Mouse (Mus musculus): ENCODE results near the gene Nup98.
A peak's percentile ranks its signal among the peaks of the same experiment; 100 is the strongest.

Nup98 gene

DNA sequence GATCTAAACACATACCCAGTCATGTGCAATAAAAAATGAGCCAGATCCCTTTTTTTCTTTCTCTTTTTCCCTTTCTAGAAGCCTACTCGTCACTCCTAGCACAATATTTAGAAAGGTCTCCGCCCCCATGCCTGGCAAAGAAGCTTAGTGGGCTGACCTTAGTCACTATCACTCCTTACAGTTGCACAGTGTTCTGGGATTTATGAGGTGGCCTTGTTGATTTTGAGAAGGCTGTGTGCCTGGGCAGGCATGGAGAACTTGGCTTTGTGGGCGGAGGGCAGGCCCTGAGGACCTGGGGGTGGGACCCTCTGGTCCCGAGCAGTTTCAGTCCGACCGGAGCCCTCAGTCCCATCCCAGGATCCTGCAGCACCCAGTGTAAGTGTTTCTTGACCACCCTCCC lies 19.8 kb upstream of the Nup98 start:
- no peak for DNase-seq (ENCODE audit: low spot score in 2 of 2)

DNA sequence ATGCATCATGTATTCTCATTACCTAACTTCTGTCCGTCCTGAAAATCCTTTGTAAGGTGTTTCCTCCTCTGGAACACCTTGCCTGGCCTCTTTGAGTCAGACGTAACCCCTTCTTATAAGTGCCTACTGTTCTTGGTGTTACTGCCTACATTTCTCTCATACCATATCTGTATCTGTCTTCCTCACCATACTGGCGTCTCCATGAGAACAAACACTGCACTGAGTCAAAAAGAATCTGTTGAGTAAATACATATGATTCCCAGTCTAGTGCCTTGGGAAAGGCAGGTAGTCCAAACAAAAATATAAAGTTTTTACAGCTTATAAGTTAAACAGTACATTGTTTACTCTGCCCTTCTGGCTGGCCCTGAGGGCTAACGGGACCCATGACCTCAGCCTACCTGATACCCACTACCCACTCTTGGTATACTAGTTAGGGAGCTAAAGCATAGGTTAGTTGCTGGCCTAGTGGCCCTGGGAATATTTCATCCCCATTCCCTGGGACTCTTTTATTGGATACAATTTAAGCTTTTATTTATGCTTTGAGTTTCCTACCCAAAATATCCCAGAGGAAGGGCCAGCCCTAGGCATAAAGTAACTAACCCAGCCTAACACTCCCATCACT lies 18.2 kb upstream of the Nup98 start:
- no peak for DNase-seq (ENCODE audit: low spot score in 2 of 2)

DNA sequence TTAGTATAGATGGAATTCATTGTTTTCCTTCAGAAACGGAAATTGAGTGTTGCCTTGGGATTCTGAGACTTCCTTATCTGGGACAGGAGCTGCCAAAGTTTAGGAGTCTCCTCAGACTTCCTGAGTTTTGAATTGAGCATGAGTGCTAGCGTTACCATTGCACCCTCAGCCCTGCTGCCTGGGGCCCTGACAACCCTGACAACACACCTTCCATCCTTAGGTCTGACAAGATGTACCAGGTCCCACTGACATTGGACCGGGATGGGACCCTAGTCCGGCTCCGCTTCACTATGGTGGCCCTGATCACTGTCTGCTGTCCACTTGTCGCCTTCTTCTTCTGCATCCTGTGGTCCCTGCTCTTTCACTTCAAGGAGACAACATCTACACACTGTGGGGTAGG lies 16.1 kb upstream of the Nup98 start:
- DNase-seq (ENCODE audit: low spot score in 2 of 2): no peak

- no peak for DNase-seq (ENCODE audit: low spot score in 2 of 2)
Measured at GRCm38 (mm10) chr7:102223883-102224738, 14.1 kb upstream of the Nup98 start.

GRCm38 (mm10) chr7:102222830-102223556 lies 13.0 kb upstream of the Nup98 start:
- peak; percentile 31 to 62 for DNase-seq (ENCODE audit: low spot score in 2 of 2)

DNA sequence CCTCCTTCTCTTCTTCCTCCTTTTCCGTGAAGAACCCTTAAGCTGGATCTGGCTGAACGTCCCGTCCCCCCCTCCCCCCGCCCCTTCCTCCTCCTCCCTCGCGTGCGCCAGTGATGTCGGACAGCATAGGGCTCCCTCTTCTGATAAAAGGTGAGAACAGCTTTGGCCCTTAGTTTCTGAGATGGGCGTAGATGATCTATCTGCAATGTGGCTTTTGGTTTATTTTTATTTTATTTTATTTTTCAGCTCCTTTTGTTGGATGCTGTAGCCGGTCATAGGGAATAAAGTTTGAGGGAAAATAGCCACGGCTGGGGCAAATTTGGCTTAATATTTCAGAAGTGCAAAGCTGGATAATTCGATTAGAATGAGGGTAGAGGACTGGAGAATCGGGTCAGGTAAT lies 12.4 kb upstream of the Nup98 start:
- no peak for DNase-seq (ENCODE audit: low spot score in 2 of 2)

GRCm38 (mm10) chr7:102221899-102222298 lies 11.9 kb upstream of the Nup98 start:
- DNase-seq (ENCODE audit: low spot score in 2 of 2): no peak

DNA sequence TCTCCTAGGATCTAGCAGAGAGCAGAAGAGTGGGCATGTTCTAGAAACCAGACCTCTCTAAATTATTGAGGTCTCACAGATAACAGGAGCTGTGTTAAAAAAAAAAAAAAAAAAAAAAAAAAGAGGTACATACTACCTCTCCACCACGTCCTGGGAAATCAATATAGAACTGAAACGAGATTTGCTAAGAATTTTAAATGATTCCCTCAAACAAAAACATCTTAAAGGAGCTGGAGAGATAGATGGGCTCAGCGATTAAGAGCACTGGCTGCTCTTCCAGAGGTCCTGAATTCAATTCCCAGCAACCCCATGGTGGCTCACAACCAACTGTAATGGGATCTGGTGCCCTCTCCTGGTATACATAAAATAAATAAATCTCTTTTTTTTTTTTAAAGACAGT lies 1.1 kb upstream of the Nup98 start:
- no peak for DNase-seq (ENCODE audit: low spot score in 2 of 2)

DNA sequence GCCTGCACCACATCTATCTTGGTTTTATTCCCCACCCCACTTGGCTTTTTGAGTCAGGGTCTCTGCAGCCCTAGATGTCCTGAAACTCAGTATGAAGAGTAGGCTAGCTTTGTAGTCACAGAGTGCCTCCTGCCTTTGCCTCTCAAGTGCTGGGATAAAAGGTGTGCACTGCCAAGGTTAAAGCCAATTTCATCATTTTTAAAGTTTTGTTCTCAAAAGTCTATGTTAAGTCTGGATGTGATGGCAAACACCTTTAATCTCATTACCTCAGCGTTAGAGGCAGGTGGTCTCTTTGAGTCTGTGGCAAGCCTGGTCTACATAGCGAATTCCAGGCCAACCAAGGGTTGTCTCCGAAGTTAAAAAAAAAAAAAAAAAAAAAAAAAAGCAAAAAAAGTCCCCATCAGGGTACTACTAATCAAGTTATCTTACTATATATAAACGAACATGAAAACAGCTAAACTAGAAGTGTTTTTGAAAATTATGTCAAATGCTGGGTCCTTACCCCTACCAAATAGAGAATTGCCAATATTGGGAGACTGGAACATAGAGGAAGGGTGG lies 1.1 kb downstream of the Nup98 start:
- DNase-seq (ENCODE audit: low spot score in 2 of 2): no peak

- no peak for DNase-seq (ENCODE audit: low spot score in 2 of 2)
Measured at GRCm38 (mm10) chr7:102205646-102206045, 4.3 kb downstream of the Nup98 start.

DNA sequence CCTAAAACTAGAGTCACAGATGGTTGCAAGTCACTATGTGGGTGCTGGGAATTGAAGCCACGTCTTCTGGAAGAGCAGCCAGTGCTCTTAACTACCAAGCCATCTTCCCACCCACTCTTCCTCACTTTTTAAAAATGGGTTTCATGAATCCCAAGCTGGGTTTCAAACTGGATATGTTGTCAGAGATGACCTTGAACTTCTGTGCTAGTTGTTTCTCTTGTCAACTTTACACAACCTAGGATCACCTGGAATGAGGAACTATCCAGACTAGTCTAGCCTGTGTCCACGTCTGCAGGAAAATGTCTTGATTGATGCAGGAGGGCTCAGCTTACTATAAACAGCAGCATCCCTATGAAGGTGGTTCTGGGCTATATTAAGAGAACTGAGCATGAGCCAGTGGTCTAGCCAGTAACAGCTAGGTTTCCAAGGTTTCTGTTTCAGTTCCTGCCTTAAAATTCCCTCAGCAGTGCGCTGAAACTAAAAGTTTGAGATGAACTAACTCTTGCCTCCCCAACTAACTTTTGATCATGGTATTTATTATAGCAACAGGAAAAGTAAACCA lies 5.6 kb downstream of the Nup98 start:
- DNase-seq (ENCODE audit: low spot score in 2 of 2): no peak

GRCm38 (mm10) chr7:102200996-102201785 lies 8.8 kb downstream of the Nup98 start:
- no peak for DNase-seq (ENCODE audit: low spot score in 2 of 2)

GRCm38 (mm10) chr7:102200576-102200975 lies 9.4 kb downstream of the Nup98 start:
- DNase-seq (ENCODE audit: low spot score in 2 of 2): no peak

- no peak for DNase-seq (ENCODE audit: low spot score in 2 of 2)
Measured at GRCm38 (mm10) chr7:102192356-102192755, 17.6 kb downstream of the Nup98 start.

GRCm38 (mm10) chr7:102183849-102184248 lies 26.1 kb downstream of the Nup98 start:
- no peak for DNase-seq (ENCODE audit: low spot score in 2 of 2)

DNA sequence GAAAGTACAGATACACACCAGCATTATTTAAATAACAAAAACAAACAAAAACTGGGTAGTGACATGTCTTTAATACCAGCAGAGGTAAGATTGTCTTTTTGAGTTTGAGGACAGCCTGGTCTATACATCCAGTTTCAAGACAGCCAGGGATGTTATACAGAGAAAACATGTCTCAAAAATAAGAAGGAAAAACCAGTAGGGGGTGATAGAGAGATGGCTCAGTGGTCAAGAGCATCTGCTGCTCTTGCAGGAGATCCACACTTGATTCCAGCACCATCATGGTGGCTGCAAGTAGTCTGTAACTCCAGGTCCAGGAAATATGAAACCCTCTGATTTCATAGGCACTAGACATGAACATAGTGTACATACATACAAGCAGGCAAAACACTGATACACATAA lies 39.7 kb downstream of the Nup98 start:
- no peak for DNase-seq (ENCODE audit: low spot score in 2 of 2)

- DNase-seq (ENCODE audit: low spot score in 2 of 2): no peak
Measured at GRCm38 (mm10) chr7:102153691-102154090, 56.3 kb downstream of the Nup98 start.

DNA sequence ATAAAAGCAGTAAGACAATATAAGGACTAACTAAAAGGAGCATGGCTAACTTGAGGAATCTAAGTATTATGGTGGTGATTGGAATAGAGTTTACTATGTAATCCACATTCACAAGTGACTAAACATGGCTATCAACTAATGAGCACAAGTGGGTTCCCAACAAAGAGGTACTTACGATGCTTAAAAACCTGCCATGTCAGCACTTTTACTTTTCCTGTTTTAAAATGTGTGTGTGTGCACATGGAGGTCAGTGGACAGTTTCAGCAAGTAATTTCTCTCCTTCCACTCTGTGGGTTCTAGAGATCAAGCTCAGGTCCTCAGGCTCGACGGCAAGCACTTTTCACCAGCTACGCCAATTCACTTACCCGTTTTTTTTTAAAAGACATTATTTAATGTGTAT lies 72.1 kb downstream of the Nup98 start:
- no peak for DNase-seq (ENCODE audit: low spot score in 2 of 2)

- DNase-seq (ENCODE audit: low spot score in 2 of 2): no peak
Measured at GRCm38 (mm10) chr7:102137464-102137863, 72.5 kb downstream of the Nup98 start.

- DNase-seq (ENCODE audit: low spot score in 2 of 2): no peak
Measured at GRCm38 (mm10) chr7:102132395-102132794, 77.6 kb downstream of the Nup98 start.

GRCm38 (mm10) chr7:102120326-102120725 lies 89.7 kb downstream of the Nup98 start:
- DNase-seq (ENCODE audit: low spot score in 2 of 2): no peak
